Mouse (Mus musculus): Measurements from ENCODE around the gene Tbxas1.
A peak's percentile ranks its signal among the peaks of the same experiment; 100 is the strongest.

The Tbxas1 gene

DNA sequence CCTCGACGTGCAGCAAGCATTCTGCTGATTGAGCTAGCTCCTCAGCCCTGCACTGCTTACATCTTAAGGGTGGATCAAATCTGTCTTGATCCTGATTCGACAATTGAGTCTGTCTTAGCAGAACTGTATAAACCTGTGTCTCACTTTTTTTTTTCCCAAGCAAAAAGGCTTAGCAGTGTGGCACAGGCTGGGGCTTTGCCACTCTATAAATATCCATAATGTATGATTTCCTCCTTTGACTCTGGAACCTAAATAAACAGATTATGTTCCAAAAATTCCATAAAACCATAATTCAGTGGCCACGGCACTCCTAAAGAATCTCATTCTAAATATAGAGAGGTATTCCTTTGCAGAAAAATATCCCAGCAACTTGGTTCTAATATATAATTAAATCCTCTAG lies 122.6 kb downstream of the Tbxas1 start:
- no peak for DNase-seq (ENCODE audit: low spot score)

GRCm38 (mm10) chr6:39003126-39003525 lies 127.9 kb downstream of the Tbxas1 start:
- no peak for DNase-seq (ENCODE audit: low spot score)

DNA sequence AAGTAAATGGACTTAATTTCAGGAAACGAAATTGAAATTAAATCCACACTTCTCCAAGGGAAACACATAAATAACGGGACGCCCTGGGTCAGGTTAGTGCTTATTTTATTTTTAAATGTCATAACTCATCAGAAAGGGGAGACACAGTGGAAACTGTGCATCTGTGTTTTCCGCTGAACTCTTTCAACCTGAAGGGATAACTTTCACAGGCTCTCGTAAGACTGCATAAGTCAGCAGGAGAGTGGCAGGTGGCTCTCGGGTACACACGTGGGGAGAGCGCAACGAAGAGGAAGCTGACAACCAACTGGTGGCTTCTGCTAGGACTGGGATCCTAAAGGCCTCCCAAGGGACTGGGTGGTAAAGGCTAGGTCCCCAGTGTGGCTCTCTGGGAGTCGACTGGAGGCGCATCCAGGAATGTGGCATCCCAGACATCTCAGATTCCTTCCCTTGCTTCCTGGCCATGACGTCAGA lies 128.8 kb downstream of the Tbxas1 start:
- DNase-seq (ENCODE audit: low spot score) = no peak

GRCm38 (mm10) chr6:39005267-39005944 lies 130.2 kb downstream of the Tbxas1 start:
- DNase-seq (ENCODE audit: low spot score) = no peak

- peak; percentile 51 for DNase-seq (ENCODE audit: low spot score)
Measured at GRCm38 (mm10) chr6:39005945-39006572, 130.9 kb downstream of the Tbxas1 start.

DNA sequence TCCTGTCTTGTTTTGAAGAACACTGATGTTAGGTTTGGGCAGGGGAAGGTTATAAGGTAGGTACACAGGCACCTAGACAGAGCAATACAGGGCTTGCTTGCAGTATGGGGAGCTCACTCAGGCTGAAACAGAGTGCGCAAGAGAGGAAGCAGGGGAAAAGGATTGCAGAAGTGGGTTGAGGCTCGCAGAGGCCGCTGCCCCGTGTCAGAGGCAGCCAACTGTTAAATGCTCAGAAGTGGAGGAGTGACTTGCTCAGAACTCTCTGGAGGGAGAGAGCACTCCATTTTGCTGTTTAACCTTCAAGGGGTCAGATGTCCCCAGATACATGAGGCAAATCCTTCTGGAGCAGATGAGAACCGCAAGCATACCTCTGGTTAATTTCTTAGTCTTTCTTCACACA lies 132.0 kb downstream of the Tbxas1 start:
- DNase-seq (ENCODE audit: low spot score) = peak; percentile 26

- DNase-seq (ENCODE audit: low spot score) = no peak
Measured at GRCm38 (mm10) chr6:39008116-39008515, 132.9 kb downstream of the Tbxas1 start.

GRCm38 (mm10) chr6:39013034-39013832 lies 138.0 kb downstream of the Tbxas1 start:
- DNase-seq (ENCODE audit: low spot score) = no peak

GRCm38 (mm10) chr6:39017942-39018341 lies 142.7 kb downstream of the Tbxas1 start:
- DNase-seq (ENCODE audit: low spot score) = no peak

GRCm38 (mm10) chr6:39018805-39019204 lies 143.6 kb downstream of the Tbxas1 start:
- peak; percentile 16 for DNase-seq (ENCODE audit: low spot score)

- DNase-seq (ENCODE audit: low spot score) = peak; percentile 23
Measured at GRCm38 (mm10) chr6:39019219-39019618, 144.0 kb downstream of the Tbxas1 start.

GRCm38 (mm10) chr6:39021909-39022308 lies 146.7 kb downstream of the Tbxas1 start:
- DNase-seq (ENCODE audit: low spot score) = no peak

DNA sequence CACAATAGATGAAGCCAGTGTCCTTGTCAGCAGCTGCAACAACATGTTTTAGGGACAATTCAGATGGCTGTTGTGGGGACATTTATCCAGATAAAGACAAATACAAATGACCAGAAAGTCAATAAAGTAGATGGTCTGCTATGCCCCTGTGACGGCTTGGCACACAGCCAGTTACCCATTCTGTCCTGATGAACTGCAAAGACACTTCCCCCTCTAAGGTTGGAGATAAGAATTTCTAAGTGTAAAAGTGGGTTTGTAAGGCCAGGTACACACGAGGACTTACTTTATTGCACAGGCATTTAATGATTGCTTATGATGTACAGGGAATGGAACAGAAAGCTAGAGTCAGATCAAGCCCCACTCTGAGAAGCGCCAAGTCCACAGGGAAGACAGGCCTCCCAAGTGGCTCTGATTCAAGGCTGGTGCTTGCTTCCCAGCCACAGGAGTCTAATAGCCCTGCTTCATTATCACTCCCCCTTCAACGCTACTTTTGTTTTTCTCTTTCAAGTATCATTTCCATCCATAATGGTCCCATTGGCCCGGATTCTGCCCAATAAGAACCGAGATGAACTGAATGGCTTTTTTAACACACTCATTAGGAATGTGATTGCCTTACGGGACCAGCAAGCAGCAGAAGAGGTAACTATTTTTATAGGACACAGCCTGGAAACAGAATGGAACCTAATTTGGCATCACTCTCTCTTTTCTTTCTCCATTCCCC lies 147.4 kb downstream of the Tbxas1 start:
- DNase-seq (ENCODE audit: low spot score) = no peak

- DNase-seq (ENCODE audit: low spot score) = no peak
Measured at GRCm38 (mm10) chr6:39024631-39025030, 149.4 kb downstream of the Tbxas1 start.

GRCm38 (mm10) chr6:39025038-39025437 lies 149.8 kb downstream of the Tbxas1 start:
- no peak for DNase-seq (ENCODE audit: low spot score)

- DNase-seq (ENCODE audit: low spot score) = no peak
Measured at GRCm38 (mm10) chr6:39030714-39031113, 155.5 kb downstream of the Tbxas1 start.

DNA sequence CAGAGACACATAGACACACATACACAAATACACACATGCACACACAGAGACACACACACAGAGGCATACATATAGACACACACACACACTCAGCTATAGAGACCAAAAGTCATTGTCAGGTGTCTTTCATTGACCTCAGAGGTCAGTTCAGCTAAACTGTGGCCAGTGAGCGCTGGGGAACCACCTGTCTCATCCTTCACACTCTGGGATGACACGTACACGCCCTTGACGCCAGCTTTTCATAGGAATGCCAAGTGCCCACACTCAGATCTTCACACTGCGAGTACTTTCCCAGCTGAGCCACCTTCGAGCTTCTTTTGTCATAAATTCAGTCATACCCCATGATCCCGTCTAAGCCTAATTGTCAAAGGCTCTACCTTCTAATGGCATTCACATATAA lies 158.5 kb downstream of the Tbxas1 start:
- DNase-seq (ENCODE audit: low spot score) = no peak

- DNase-seq (ENCODE audit: low spot score) = no peak
Measured at GRCm38 (mm10) chr6:39035039-39035438, 159.8 kb downstream of the Tbxas1 start.

- DNase-seq (ENCODE audit: low spot score) = no peak
Measured at GRCm38 (mm10) chr6:39036204-39036603, 161.0 kb downstream of the Tbxas1 start.

- no peak for DNase-seq (ENCODE audit: low spot score)
Measured at GRCm38 (mm10) chr6:39040451-39040850, 165.2 kb downstream of the Tbxas1 start.

- no peak for DNase-seq (ENCODE audit: low spot score)
Measured at GRCm38 (mm10) chr6:39049141-39049540, 173.9 kb downstream of the Tbxas1 start.

- DNase-seq (ENCODE audit: low spot score) = no peak
Measured at GRCm38 (mm10) chr6:39050836-39051235, 175.6 kb downstream of the Tbxas1 start.
